Mouse (Mus musculus) heart, postnatal 0 days (tissue): ENCODE measurements around the gene Ttc21a.

Experiments used
- CTCF ChIP-seq: IDR thresholded peaks from 2 replicates; pipeline ENCODE4 v1.5.1; 2016; ENCODE audit warnings: antibody characterized with exemption, control low read depth, low read depth
- EP300 ChIP-seq: IDR thresholded peaks from 2 replicates; pipeline ENCODE4 v1.6.1; 2016; ENCODE audit warnings: antibody characterized with exemption, low read depth

GRCm38 (mm10) chr9:119982956-119983551 is 45.6 kb downstream of the Ttc21a start:
- peak; percentile 38; the same call in 1 of the 2 replicates for TF ChIP-seq EP300
- TF ChIP-seq CTCF, result no peak
